Mouse (Mus musculus) kidney, adult 9 months (tissue): ENCODE measurements at regions not wholly inside any gene's neighbourhood (a gene's known extent, or its start where the extent isn't known, plus 50 kb on each side); places are given as distances from the start of the nearest gene placed in this dataset.
A peak's percentile ranks its signal among the peaks of the same experiment; 100 is the strongest.
"Not testable (repeated sequence)": the region's sequence is repeated elsewhere in the genome, so short reads cannot be mapped to it uniquely, and the experiment has no call there.

Experiments used
- DNase-seq: peaks from one replicate; pipeline ENCODE4 v3.0.0; 2022

GRCm38 (mm10) chr12:115121899-115122298 is 925.6 kb upstream of the Zfp386 start:
- DNase-seq = no peak

GRCm38 (mm10) chr12:115132930-115133329 is 914.6 kb upstream of the Zfp386 start:
- not testable (repeated sequence) for DNase-seq

GRCm38 (mm10) chr12:115145407-115145806 is 902.1 kb upstream of the Zfp386 start:
- not testable (repeated sequence) for DNase-seq

GRCm38 (mm10) chr12:115146471-115146870 is 901.1 kb upstream of the Zfp386 start:
- DNase-seq = not testable (repeated sequence)

- DNase-seq = not testable (repeated sequence)
These were observed 895.6 kb upstream of the Zfp386 start for GRCm38 (mm10) chr12:115151967-115152366.

GRCm38 (mm10) chr12:115158231-115158630 is 889.3 kb upstream of the Zfp386 start:
- DNase-seq = not testable (repeated sequence)

GRCm38 (mm10) chr12:115158717-115159232 is 888.7 kb upstream of the Zfp386 start:
- DNase-seq = not testable (repeated sequence)

- not testable (repeated sequence) for DNase-seq
These were observed 882.0 kb upstream of the Zfp386 start for GRCm38 (mm10) chr12:115165499-115165898.

GRCm38 (mm10) chr12:115166006-115166405 is 881.5 kb upstream of the Zfp386 start:
- DNase-seq = not testable (repeated sequence)

GRCm38 (mm10) chr12:115193482-115194103 is 853.9 kb upstream of the Zfp386 start:
- no peak for DNase-seq

- no peak for DNase-seq
These were observed 850.0 kb upstream of the Zfp386 start for GRCm38 (mm10) chr12:115197322-115198117.

- not testable (repeated sequence) for DNase-seq
These were observed 839.6 kb upstream of the Zfp386 start for GRCm38 (mm10) chr12:115207833-115208448.

- no peak for DNase-seq
These were observed 824.9 kb upstream of the Zfp386 start for GRCm38 (mm10) chr12:115222671-115223070.

- DNase-seq = no peak
These were observed 817.6 kb upstream of the Zfp386 start for GRCm38 (mm10) chr12:115229965-115230364.

- DNase-seq = not testable (repeated sequence)
These were observed 804.9 kb upstream of the Zfp386 start for GRCm38 (mm10) chr12:115242661-115243060.

GRCm38 (mm10) chr12:115247298-115247697 is 800.2 kb upstream of the Zfp386 start:
- not testable (repeated sequence) for DNase-seq

- no peak for DNase-seq
These were observed 789.7 kb upstream of the Zfp386 start for GRCm38 (mm10) chr12:115257802-115258201.

- DNase-seq = no peak
These were observed 788.8 kb upstream of the Zfp386 start for GRCm38 (mm10) chr12:115258744-115259143.

- not testable (repeated sequence) for DNase-seq
These were observed 785.1 kb upstream of the Zfp386 start for GRCm38 (mm10) chr12:115262431-115262830.

- not testable (repeated sequence) for DNase-seq
These were observed 770.8 kb upstream of the Zfp386 start for GRCm38 (mm10) chr12:115276749-115277148.

- DNase-seq = not testable (repeated sequence)
These were observed 753.8 kb upstream of the Zfp386 start for GRCm38 (mm10) chr12:115293772-115294171.

GRCm38 (mm10) chr12:115298041-115298440 is 749.5 kb upstream of the Zfp386 start:
- not testable (repeated sequence) for DNase-seq

GRCm38 (mm10) chr12:115311956-115312355 is 735.6 kb upstream of the Zfp386 start:
- peak; percentile 0 for DNase-seq
